Mouse (Mus musculus) left cerebral cortex, adult 18-20 months (tissue): Measurements from ENCODE around the gene Lpar5. TPM values are rescaled to one million over a fixed set of nuclear protein-coding genes. Genes with fewer than 3 reads are reported as not detected.
"Not testable (repeated sequence)": the region's sequence is repeated elsewhere in the genome, so short reads cannot be mapped to it uniquely, and the experiment has no call there.

Experiments
- DNase-seq, 2 experiments: peaks; one replicate each; pipeline ENCODE4 v3.0.0; 2021 to 2022; ENCODE audit warnings: low spot score in 2 of 2, mixed read lengths in 1 of 2
- long read RNA-seq, 2 experiments: library from polyadenylated mRNA; stranded (forward); transcript quantifications; one replicate each; pipeline ENCODE4 v2.0.0; 2021
- total RNA-seq, 2 experiments: library from RNA; stranded (reverse); gene quantifications; 2 replicates each; pipeline ENCODE4 v1.2.3; 2021

Lpar5 gene
- under 1 TPM; 0.58 to 0.68 TPM for total RNA-seq
- long read RNA-seq, experiment 1, partial matches to known transcripts: 0 of 3 reads
- long read RNA-seq, experiment 1, other reads (novel, unspliced or antisense): 0 of 3 reads
- long read RNA-seq, experiment 2, partial matches to known transcripts: 0 of 1 reads
- long read RNA-seq, experiment 2, other reads (novel, unspliced or antisense): 0 of 1 reads

GRCm38 (mm10) chr6:125067571-125067995, at the start of gene Lpar5:
Gene Lpar5 (plus strand): TSS chr6:125067920.
- DNase-seq: no peak

GRCm38 (mm10) chr6:125030532-125030931, 37.2 kb upstream of the Lpar5 start:
- not testable (repeated sequence) for DNase-seq

- no peak for DNase-seq
Measured at GRCm38 (mm10) chr6:125031604-125032003, 36.1 kb upstream of the Lpar5 start.

GRCm38 (mm10) chr6:125038666-125039065, 29.1 kb upstream of the Lpar5 start:
- no peak for DNase-seq

- no peak for DNase-seq
Measured at GRCm38 (mm10) chr6:125039131-125039530, 28.6 kb upstream of the Lpar5 start.

- DNase-seq: peak; percentile 85 to 91
Measured at GRCm38 (mm10) chr6:125039533-125040153, 28.1 kb upstream of the Lpar5 start, which contains the start of gene Ing4. Gene Ing4 (plus strand): TSS chr6:125039760.

GRCm38 (mm10) chr6:125040221-125040620, 27.5 kb upstream of the Lpar5 start:
- DNase-seq: no peak

GRCm38 (mm10) chr6:125041047-125041446, 26.7 kb upstream of the Lpar5 start:
- DNase-seq: no peak

GRCm38 (mm10) chr6:125042081-125042480, 25.6 kb upstream of the Lpar5 start:
- DNase-seq: no peak

- peak; percentile 78 to 82 for DNase-seq
Measured at GRCm38 (mm10) chr6:125046691-125047090, 21.0 kb upstream of the Lpar5 start.

- DNase-seq: no peak
Measured at GRCm38 (mm10) chr6:125049678-125050077, 18.0 kb upstream of the Lpar5 start, which contains the start of gene Acrbp. Gene Acrbp (plus strand): TSS chr6:125049689.

GRCm38 (mm10) chr6:125051237-125051636, 16.5 kb upstream of the Lpar5 start:
- no peak for DNase-seq

GRCm38 (mm10) chr6:125061493-125061892, 6.2 kb upstream of the Lpar5 start:
- DNase-seq: no peak

GRCm38 (mm10) chr6:125062511-125062910, 5.2 kb upstream of the Lpar5 start:
- no peak for DNase-seq

- no peak for DNase-seq
Measured at GRCm38 (mm10) chr6:125063906-125064305, 3.8 kb upstream of the Lpar5 start.

GRCm38 (mm10) chr6:125065223-125065622, 2.5 kb upstream of the Lpar5 start:
- DNase-seq: not testable (repeated sequence)

GRCm38 (mm10) chr6:125071170-125071895, 3.6 kb downstream of the Lpar5 start:
- DNase-seq: no peak

- DNase-seq: peak; percentile 35 to 68
Measured at GRCm38 (mm10) chr6:125071896-125072279, 4.2 kb downstream of the Lpar5 start.

- no peak for DNase-seq
Measured at GRCm38 (mm10) chr6:125073825-125074224, 6.1 kb downstream of the Lpar5 start.

GRCm38 (mm10) chr6:125081394-125081793, 13.7 kb downstream of the Lpar5 start:
- no peak for DNase-seq

- peak; percentile 80 for DNase-seq
Measured at GRCm38 (mm10) chr6:125081797-125082560, 14.3 kb downstream of the Lpar5 start.
